Comparison of ENCODE assay signal across 18 mouse cellular contexts in genomic region chr2:124478526-124478925, GRCm38 (mm10).
"Had no signal": no experiment of that assay in that cellular context is flagged by ENCODE, and none has a peak within 500 bp of the region (broad histone marks: within the 10 kb centered on the region; RNA-seq: fewer than 3 reads in every experiment).

No protein-coding gene starts in this region.

- H3K9me3 ChIP-seq: liver, embryonic 12.5 days; midbrain, embryonic 10.5 days; midbrain, embryonic 12.5 days; neural tube, embryonic 13.5 days; neural tube, embryonic 15.5 days had no signal

- H3K9ac ChIP-seq: liver, embryonic 12.5 days; liver, embryonic 14.5 days; midbrain, embryonic 12.5 days; neural tube, embryonic 13.5 days; neural tube, embryonic 15.5 days had no signal

- H3K4me2 ChIP-seq: liver, embryonic 12.5 days; midbrain, embryonic 12.5 days; neural tube, embryonic 13.5 days; neural tube, embryonic 15.5 days had no signal

- DNase-seq: lung, postnatal 4 days; midbrain, embryonic 14.5 days; retina, postnatal 1 day; right cerebral cortex, adult 18-20 months; right cerebral cortex, postnatal 25 days; right cerebral cortex, postnatal 4 days; spleen, adult 18-20 months; thymus, adult 18-20 months; thymus, postnatal 14 days; thymus, postnatal 36 days had no signal

- H3K36me3 ChIP-seq: liver, embryonic 12.5 days; midbrain, embryonic 10.5 days; midbrain, embryonic 12.5 days; neural tube, embryonic 13.5 days; neural tube, embryonic 15.5 days had no signal

- H3K27ac ChIP-seq: liver, embryonic 12.5 days; liver, embryonic 14.5 days; midbrain, embryonic 10.5 days; midbrain, embryonic 12.5 days; neural tube, embryonic 13.5 days; neural tube, embryonic 15.5 days had no signal

- ATAC-seq: liver, embryonic 12.5 days; midbrain, embryonic 16.5 days had no signal

- H3K4me1 ChIP-seq: liver, embryonic 12.5 days; neural tube, embryonic 15.5 days had no signal

- H3K4me3 ChIP-seq: liver, embryonic 12.5 days; midbrain, embryonic 10.5 days; midbrain, embryonic 12.5 days; myocyte; neural tube, embryonic 13.5 days; neural tube, embryonic 15.5 days had no signal

- H3K27me3 ChIP-seq: liver, embryonic 12.5 days; neural tube, embryonic 13.5 days; neural tube, embryonic 15.5 days had no signal
